Mouse (Mus musculus) brown adipose tissue, adult 24 weeks (tissue): ENCODE measurements around the gene Hs6st1. TPM values are rescaled to one million over a fixed set of nuclear protein-coding genes. Genes with fewer than 3 reads are reported as not detected.

Experiments used
- H3K27ac ChIP-seq: fragments of 200-500 bp; replicated peaks from 2 replicates; pipeline ENCODE4 v1.5.1; 2012; ENCODE audit warnings: low read depth, mild to moderate bottlenecking, low read length
- H3K4me1 ChIP-seq: fragments of 200-500 bp; 2 replicates; pipeline ENCODE4 v1.6.1; 2012; ENCODE audit warnings: low read length, mixed read lengths; ENCODE audit not compliant: control insufficient read depth, insufficient read depth, insufficient read length
- H3K4me3 ChIP-seq: fragments of 200-500 bp; 2 replicates; pipeline ENCODE4 v1.5.1; 2012; ENCODE audit warnings: low read depth, mild to moderate bottlenecking, low read length, moderate library complexity; ENCODE audit not compliant: insufficient read depth
- polyA plus RNA-seq: library from polyadenylated mRNA; stranded (reverse); fragments of >200 nt; gene quantifications from 2 replicates; pipeline ENCODE4 v1.2.4, GENCODE M21; 2012; ENCODE audit not compliant: missing spikeins, insufficient read depth, insufficient read length

Hs6st1 gene
- polyA plus RNA-seq, 1 experiment: 12.1 TPM

DNA sequence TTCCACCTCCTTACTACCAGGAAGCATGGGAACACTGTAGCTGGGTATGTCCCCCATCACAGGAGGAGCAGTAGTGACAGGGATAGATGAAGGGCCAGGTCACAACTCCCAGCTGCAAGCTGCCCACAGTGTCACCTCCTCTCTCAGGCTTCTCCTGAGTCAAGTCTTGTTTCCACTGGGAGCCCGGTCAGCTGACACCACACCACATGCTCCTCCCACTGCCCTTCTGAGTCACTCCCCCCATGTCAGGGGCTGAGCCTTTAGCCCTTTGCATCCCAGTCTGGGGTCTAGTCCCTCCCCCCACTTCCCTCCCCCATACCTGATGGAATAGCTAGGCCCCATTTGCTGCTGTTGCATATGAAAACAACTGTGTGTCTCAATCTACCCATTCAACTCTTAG lies 21.3 kb downstream of the Hs6st1 start:
- H3K27ac ChIP-seq: no peak overlapping the region
- no peak overlapping the region for H3K4me3 ChIP-seq
- H3K4me1 ChIP-seq: peaks cover 14% of the 10 kb centered on the region

DNA sequence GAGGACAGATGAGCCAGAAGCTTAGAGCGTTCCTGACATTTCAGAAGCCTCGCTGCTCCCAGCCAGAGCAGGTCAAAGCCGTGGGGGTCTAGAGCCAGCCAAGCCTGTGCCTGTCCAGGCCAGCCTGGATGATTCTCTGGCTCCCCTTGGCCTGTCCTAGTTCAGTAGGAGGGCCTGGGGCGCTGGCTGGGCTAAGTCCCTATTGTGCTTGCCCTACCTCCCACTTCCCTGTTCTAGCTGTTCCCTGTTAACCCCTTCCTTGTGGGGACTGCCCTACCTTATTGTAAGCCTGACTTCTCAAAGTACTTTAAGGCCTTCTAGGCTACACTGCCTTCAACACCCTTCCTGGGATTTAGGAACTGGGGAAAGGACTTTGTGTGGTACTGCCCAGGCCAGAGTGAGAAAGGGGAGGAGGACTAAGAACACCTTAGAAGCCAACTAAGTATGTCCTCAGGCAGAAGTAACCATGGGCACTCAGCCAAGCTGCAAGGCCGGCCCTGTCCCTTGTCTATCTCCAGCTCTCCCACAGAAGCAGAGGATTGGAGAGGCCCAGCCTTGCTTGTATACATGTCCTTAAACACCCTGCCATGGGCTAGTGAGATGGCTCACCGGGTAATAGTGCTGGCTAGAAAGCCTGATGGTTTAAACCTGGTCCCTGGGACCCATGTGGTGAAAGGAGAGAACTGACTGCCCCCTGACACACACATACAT lies 22.0 kb downstream of the Hs6st1 start:
- H3K4me3 ChIP-seq: no peak overlapping the region
- peaks cover 14% of the 10 kb centered on the region for H3K4me1 ChIP-seq
- H3K27ac ChIP-seq: no peak overlapping the region

DNA sequence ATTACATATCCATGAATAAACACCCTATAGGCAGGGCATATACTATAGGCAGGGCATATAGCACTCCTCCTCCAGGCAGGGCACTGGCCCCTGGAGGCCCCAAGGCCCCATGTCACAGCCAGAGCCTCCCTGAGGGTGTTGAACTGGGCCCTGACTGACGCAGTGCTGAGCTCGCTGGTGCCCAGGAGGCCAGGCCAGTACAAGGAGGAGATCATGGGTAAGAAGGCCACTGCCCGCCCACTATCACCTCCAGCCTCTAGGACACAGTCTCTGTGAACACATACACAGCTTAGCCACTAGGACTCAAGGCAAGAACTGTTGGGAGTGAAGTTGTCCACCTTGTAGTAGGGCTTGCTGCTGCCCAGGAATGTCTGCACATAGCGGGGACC lies 22.5 kb downstream of the Hs6st1 start:
- H3K27ac ChIP-seq: no peak overlapping the region
- peaks cover 14% of the 10 kb centered on the region for H3K4me1 ChIP-seq

DNA sequence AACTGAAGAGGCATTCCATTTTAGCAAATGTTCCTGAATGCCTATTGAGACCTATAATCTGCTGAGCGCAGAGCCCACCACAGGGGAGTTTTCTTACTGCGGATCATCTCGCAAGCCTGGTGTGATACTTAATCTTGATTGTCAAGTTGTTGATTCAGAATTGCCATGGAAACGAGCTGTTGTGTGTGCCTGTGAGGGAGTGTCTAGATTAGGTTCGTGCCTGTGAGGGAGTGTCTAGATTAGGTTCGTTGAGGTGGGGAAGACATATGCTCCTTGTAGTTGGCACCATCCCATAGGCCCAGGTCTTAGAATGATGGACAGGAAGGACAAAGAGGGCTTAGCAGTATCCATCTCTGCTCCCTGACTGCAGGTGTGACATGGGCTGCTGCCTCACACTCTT lies 23.0 kb downstream of the Hs6st1 start:
- Histone ChIP-seq H3K27ac (no peak overlapping the region), H3K4me3 (no peak overlapping the region), H3K4me1 (peaks cover 14% of the 10 kb centered on the region)

More for the DNA sequence above, 22.5 kb downstream of the Hs6st1 start:
- H3K4me3 ChIP-seq: no peak overlapping the region

DNA sequence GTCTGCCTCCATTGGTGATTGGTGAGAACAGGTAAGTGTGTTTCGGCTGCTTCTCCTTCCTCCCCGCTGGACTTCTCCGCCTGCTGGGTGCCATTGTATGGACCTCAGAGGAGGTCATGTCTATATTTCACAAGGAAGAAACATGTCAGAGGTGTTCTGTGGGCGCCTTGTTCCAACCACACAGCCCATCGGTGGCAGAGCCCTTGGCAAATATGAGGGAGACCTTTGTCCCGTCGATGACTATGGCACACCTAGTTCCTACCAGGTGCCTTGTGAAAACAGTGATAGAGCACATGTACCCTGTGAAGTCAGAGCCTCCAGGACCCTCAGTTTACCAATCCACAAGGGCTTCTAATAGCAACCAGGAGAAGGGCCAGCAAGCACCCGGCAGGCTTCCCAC lies 25.5 kb downstream of the Hs6st1 start:
- Histone ChIP-seq H3K27ac (no peak overlapping the region), H3K4me1 (peaks cover 8% of the 10 kb centered on the region), H3K4me3 (no peak overlapping the region)

DNA sequence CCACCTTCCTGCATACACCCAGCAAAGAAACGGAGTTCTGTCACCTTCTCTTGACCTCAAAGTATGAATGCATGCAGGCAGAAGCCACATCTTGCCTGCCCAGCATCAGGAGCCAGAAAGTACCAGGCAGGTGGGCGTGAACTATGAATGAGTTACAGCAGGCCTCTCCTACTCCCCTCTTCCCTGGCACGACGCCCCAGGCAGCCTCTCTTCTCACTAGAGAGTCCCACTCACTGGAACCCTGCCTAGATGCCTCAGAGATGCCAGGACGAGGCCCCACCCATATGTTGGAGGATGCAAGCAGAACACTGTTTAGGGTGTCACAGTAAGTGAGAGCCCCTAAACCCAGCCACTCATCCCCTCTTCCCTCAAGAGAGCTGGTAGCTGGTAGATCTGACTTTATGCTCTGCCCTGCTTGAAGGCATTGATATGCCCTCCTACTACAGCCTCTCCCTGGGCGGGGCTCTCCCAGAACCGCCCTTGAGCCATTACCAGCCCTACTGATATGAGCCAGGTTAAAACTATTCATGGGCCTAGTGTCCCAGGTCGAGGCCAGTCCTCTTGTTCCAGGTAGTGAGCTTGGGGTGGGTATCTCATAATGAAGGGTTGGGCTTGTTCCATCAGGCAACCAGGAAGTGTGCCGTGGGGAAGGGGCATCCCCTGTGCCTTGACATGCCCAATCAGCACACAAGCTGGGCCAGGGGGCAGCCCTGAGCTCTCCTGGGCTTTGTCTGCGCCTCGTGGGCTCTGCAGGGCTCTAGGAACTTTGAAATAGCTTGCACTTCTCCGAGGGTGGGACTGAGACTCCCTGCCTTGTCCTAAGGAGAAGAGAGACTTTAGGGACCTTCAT lies 27.4 kb downstream of the Hs6st1 start:
- no peaks in the 10 kb centered on the region for H3K4me1 ChIP-seq
- H3K4me3 ChIP-seq: no peak overlapping the region
- H3K27ac ChIP-seq: no peak overlapping the region

DNA sequence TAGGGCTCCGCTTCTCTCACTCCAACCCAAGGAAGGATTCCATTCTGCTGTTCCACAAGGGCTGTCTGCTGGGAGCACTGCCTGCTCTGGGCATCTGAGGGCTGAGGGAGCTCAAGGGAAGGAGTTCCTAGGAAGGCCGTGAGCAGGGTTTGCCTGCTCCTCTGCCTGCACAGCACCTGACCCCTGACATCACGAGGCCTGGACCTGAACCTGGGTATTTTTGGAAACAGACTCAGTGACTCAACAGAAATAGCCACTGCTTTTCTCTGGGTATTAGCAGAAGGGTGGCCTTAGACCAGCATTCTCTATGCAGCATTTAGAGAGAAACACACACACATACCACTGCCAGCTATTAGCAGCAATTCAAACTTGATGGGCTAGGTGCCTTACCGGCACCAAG lies 30.2 kb downstream of the Hs6st1 start:
- Histone ChIP-seq H3K4me3 (no peak overlapping the region), H3K4me1 (no peaks in the 10 kb centered on the region), H3K27ac (no peak overlapping the region)

DNA sequence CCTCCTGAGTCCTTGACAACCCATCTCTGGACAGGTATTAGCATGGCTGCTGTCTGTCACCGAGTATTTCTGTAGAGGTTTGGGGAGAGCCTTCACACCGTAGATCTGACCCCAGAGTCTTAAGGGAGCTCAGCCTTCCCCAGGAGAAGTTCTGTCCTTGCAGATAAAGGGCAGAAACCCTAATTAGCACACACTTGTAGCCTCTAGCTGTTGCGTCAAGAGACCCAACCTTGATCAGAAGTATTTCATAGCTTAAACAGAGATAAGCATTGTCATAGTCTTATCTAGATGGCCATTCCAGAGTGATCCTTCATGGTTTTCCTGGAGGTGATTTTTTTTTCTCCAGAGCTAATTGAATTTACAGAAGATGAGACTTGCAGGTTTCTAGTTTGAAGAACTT lies 32.2 kb downstream of the Hs6st1 start:
- no peak overlapping the region for H3K4me3 ChIP-seq
- no peaks in the 10 kb centered on the region for H3K4me1 ChIP-seq
- no peak overlapping the region for H3K27ac ChIP-seq

DNA sequence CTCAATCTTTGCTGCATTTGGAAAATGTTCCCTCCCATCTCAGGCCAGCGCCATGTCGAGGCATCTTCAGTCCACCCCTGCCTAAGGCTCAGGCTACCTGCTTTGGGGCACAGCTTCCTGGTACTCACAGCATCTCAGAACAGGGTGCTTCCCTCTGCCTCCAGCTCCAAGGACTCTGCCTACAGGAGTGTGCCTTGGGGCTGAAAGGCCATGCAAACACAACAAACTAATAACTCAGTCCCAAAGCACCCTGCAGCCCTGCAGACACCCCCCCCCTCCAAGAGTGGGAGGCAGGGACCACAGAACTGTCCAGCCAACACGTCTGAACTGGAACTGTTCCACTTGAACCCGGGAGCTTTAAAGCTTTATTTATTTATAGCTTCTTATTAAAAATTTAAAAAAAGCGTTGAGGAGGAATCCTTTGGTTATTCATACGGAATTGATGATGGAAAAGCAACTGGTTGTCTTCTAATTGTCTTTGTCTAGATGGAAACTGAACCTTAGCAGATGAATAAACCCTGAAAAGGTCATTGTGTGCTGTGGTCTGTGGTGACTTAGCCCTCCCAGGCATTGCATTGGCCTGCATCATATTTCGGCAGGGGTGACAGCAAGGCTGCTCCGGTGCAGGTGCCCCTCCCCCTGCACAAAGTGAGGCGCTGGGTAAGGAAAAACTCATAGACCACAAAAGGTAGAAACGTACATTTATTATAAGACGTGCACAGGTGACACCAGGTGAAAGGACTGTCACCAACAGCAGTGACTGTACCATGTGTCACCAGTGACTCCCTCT lies 37.9 kb downstream of the Hs6st1 start:
- H3K27ac ChIP-seq: no peak overlapping the region
- H3K4me3 ChIP-seq: no peak overlapping the region
- H3K4me1 ChIP-seq: no peaks in the 10 kb centered on the region

DNA sequence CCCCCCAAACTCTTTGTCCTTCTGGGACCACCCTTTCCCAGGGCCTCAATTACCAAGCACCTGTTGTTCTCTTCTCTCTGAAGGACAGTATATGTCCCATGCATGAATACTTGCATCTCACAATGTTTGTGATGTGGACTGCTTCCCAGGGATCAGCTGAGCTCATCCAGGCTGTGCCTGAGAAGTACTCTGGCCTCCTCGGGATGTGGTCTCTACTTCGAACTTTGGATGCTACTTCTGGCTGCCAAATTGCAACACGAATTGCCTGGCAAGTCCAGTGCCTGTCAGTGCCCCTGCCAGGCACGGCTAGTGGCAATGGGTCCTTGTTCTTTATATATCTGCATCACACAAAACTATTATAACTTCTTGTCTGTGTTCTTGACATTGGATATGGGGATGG lies 41.8 kb downstream of the Hs6st1 start:
- H3K4me3 ChIP-seq: no peak overlapping the region
- no peaks in the 10 kb centered on the region for H3K4me1 ChIP-seq
- H3K27ac ChIP-seq: no peak overlapping the region

DNA sequence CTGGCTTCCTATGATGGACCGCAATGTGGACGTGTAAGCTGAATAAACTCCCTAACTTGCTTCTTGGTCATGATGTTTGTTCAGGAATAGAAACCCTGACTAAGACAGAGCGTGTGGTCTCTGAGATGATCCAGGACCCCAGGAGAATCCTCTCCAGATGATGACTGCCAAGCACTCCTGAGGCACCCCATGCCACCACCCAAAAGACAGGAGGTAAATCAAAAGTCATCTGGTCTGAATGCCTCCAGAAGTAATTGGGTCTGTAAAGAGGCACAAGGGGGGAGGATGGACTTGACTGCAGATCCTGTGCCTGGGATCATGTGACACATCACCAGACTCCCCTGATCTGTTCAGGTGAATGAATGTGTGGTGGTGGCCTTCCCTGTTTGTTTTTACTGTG lies 44.5 kb downstream of the Hs6st1 start:
- Histone ChIP-seq H3K4me3 (no peak overlapping the region), H3K4me1 (no peaks in the 10 kb centered on the region), H3K27ac (no peak overlapping the region)

DNA sequence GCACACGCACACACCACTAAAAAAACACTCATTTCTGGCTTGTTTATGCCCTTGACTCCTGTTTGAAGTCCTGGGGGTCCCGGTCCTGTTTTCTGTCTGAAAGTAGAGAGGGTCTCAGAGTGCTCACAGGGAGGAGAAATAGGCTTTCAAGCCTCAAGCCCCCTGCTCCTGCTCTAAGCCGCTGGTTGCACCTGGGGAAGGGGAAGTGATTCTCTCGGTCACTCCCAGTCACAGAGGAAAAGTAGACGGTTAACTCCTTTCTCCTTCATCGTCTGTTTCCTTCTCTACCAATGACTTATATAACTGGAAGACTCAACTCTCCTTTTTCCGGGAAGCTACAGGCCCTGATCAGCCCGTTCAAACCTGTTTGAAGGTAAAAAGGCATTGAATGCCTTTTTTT lies 45.5 kb downstream of the Hs6st1 start:
- H3K27ac ChIP-seq: no peak overlapping the region
- H3K4me3 ChIP-seq: no peak overlapping the region
- H3K4me1 ChIP-seq: peaks cover 6% of the 10 kb centered on the region; the same call in 1 of the 2 replicates

DNA sequence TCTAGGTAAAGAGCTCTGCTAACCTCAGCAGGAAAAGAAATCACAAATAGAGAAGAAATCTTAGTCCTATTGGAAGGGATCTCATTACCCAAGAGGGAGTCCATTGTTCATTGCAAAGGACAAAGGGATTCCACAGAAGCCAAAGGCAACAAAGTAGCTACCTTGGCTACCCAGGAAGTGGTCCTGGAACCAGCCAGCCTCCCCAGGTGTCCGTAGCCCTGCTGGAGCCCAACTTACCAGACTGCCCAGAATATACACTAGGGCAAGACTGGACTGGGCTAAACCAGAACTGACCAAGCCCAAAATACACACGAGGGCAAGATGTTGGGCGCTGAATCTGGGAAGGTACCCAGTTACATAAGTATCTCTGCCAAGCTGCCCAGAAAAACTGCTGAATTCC lies 46.6 kb downstream of the Hs6st1 start:
- Histone ChIP-seq H3K27ac (no peak overlapping the region), H3K4me1 (peaks cover 6% of the 10 kb centered on the region; the same call in 1 of the 2 replicates), H3K4me3 (no peak overlapping the region)

DNA sequence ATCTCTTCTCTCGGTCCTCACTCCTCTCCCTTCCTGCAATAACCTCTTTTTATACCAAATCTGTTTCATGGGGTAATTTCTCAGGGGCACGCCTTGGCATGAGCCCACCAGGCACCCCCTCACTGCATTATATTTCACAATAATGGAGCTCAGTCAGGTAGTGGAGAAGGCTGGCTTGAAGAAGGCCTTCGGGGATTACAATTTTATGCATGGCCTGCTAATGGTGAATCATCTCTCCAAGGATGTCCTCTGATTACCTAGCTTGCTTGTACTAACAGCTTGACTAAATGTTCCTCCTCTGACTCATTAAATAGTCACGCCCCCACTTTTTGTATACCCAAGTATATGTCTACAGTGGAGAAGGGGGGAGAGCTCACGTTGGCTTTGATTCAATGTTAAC lies 48.3 kb downstream of the Hs6st1 start:
- H3K4me1 ChIP-seq: peaks cover 6% of the 10 kb centered on the region; the same call in 1 of the 2 replicates
- H3K4me3 ChIP-seq: no peak overlapping the region
- no peak overlapping the region for H3K27ac ChIP-seq

DNA sequence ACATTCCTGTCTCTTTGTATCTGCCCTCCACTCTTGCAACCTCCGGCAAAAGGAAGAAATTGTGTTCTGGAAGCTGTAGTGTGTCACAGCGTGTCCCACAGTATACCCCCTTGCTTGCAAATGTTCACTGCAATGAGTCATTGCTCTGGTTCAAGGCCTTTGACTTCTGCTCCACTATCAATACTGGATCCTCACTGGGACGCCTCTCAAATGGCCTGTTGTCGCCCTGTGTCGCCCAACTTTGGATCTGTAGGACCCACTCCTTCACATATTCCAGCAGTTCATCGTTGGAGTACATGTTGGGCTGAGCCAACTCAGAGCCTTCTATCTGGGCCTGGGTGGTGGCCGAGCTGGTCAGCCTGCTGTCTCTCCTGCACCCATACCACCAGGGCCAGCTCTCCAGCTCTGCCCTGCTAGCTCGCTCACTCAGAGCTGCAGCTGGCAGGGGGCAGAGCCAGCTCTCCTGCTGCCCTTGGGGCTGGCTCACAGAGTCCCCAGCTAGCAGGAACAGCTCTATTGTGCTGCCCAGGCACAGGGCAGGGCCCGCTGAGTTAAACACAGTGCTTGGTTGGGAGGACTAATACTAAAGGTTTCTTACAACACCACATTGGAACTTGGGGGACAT lies 50.0 kb downstream of the Hs6st1 start:
- no peak overlapping the region for H3K27ac ChIP-seq
- H3K4me3 ChIP-seq: no peak overlapping the region
- peaks cover 6% of the 10 kb centered on the region; the same call in 1 of the 2 replicates for H3K4me1 ChIP-seq
